Mouse (Mus musculus): ENCODE results near the gene Acbd4. TPM values are rescaled to one million over a fixed set of nuclear protein-coding genes. Genes with fewer than 3 reads are reported as not detected.

Acbd4 gene
- polyA plus RNA-seq, 1 experiment from 2014 or later, result 10.1 TPM

DNA sequence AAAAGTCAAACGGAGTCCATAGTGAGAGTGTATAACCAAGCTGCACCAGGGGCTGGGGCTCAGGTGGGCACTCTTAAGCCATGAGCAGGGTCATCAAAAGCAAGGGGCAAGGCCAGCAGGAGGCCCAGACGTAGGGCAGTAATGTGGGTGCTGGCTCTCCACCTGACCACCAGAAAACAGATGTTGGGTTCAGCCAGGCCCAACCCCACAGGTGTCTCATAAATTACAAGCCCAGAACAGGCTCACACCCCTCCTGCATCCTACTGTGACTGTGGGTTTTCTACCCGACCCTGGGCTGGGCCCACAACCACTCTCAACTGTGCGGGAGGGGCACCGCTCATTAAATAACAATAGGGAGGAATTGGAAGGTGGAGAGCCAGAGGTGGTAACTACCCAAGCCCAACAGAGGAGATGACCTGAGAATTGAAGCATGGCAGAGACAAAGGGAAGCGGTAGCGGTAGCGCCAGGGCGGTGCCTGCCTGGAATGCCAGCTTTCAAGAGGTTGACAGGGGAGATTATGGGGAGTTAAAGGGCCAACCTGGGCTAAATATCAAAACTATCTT is 6.3 kb upstream of the Acbd4 start:
- no peak for DNase-seq (ENCODE audit: low spot score)
- no peaks in the 10 kb centered on the region for H3K36me3 ChIP-seq (replicated peaks)
- WGBS, result 64% methylated on average over 9 of the region's 9 CpGs
- no peak overlapping the region for H3K4me3 ChIP-seq
- H3K9me3 ChIP-seq, result no peaks in the 10 kb centered on the region
- H3K27me3 ChIP-seq (replicated peaks; ENCODE audit: low read depth, poor library complexity, severe bottlenecking), result peaks cover 52% of the 10 kb centered on the region
- H3K4me1 ChIP-seq, result peaks cover 40% of the 10 kb centered on the region
- no peak overlapping the region for H3K27ac ChIP-seq (replicated peaks)

GRCm38 (mm10) chr11:103095801-103096200 is 5.7 kb upstream of the Acbd4 start:
- Histone ChIP-seq H3K4me3 (no peak overlapping the region), H3K27ac (replicated peaks) (no peak overlapping the region), H3K27me3 (replicated peaks; ENCODE audit: low read depth, poor library complexity, severe bottlenecking) (peaks cover 58% of the 10 kb centered on the region), H3K9me3 (no peaks in the 10 kb centered on the region), H3K36me3 (replicated peaks) (no peaks in the 10 kb centered on the region), H3K4me1 (peaks cover 40% of the 10 kb centered on the region)
- no peak for DNase-seq (ENCODE audit: low spot score)
- 88% methylated on average over 6 of the region's 6 CpGs for WGBS

DNA sequence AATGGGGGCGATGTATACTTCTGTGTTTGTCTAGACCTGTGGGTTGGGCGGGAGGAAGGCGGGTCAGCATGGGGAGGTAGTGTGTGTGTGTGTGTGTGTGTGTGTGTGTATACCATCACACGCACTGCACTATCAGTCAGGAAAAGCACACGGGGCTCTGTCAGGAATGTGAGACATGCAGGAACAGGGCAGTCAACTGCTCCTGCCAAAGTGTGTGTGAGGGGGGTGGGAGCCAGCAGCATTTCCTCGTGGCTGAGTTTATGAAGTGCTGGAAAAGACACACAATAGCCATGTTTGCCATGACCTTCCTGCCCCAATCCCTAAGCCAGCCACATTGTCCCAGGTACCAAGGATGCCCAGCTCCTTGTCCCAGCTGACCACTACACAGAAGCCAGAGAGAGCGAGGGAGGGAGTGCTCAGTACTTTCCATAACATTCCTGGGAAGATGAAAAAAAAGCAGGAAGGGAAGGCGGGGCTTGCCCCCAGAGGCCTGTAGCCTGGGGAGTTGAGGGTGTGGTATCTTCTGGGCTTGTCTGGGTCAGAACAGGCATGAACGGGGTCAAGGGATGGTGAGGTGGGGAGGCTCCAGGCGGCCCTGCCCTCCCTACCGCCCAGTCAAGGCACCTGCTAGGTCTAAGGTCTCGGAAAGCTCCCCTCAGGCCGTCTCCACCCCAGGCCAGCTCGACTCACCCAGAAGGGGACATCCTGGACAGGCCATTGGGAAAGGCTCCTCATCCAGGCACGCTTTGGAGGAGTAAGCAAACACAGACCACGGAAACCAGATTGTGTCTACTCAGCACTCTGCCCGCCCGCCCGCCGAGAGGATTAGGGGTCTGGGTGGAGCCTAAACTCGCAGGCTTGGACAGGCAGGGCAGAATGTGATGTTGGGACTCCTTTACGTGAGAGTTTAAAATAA is 4.2 kb upstream of the Acbd4 start:
- Histone ChIP-seq H3K9me3 (no peaks in the 10 kb centered on the region), H3K4me1 (peaks cover 54% of the 10 kb centered on the region), H3K27ac (replicated peaks) (peak overlapping the region; percentile 70), H3K4me3 (peak overlapping the region; percentile 34), H3K36me3 (replicated peaks) (no peaks in the 10 kb centered on the region), H3K27me3 (replicated peaks; ENCODE audit: low read depth, poor library complexity, severe bottlenecking) (peaks cover 73% of the 10 kb centered on the region)
- DNase-seq (ENCODE audit: low spot score), result peak; percentile 50
- 20% methylated on average over 22 of the region's 22 CpGs for WGBS

- 53% methylated on average over 11 of the region's 11 CpGs for WGBS
Observed at GRCm38 (mm10) chr11:103098531-103099190, 2.8 kb upstream of the Acbd4 start.

GRCm38 (mm10) chr11:103099352-103099940 is 2.0 kb upstream of the Acbd4 start:
- Histone ChIP-seq H3K36me3 (replicated peaks) (no peaks in the 10 kb centered on the region), H3K27ac (replicated peaks) (no peak overlapping the region), H3K4me1 (peaks cover 65% of the 10 kb centered on the region), H3K27me3 (replicated peaks; ENCODE audit: low read depth, poor library complexity, severe bottlenecking) (peaks cover 91% of the 10 kb centered on the region), H3K9me3 (no peaks in the 10 kb centered on the region), H3K4me3 (peak overlapping the region; percentile 23; the same call in 1 of the 2 replicates)
- WGBS, result 47% methylated on average over 12 of the region's 12 CpGs
- DNase-seq (ENCODE audit: low spot score), result no peak

More at GRCm38 (mm10) chr11:103098531-103099190, 2.8 kb upstream of the Acbd4 start:
- Histone ChIP-seq H3K36me3 (replicated peaks) (no peaks in the 10 kb centered on the region), H3K4me3 (0 out of 2 replicates have a peak overlapping the region, but pooled peaks have one; percentile 18), H3K4me1 (peaks cover 68% of the 10 kb centered on the region), H3K27me3 (replicated peaks; ENCODE audit: low read depth, poor library complexity, severe bottlenecking) (peaks cover 83% of the 10 kb centered on the region), H3K27ac (replicated peaks) (no peak overlapping the region), H3K9me3 (no peaks in the 10 kb centered on the region)
- no peak for DNase-seq (ENCODE audit: low spot score)

DNA sequence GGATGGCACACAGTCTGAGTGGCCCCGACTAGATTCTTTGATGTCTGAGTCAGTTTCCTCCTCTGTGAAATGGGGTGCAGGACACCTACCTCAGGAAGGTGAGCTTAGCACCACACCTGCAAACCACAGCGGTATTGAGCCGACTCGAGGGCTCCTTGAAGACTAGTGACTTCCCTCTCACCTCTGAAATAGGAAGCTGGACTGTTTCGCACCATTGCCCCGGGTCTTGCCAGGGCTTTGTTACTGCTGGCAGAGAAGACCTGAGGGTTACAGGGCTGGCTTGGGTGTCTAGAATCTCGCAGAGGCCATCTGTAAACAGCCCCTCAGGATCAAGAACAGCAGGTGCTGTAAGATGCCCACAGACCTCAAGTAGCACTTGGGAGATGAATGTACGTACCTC is 1.1 kb upstream of the Acbd4 start:
- Histone ChIP-seq H3K4me3 (no peak overlapping the region), H3K9me3 (no peaks in the 10 kb centered on the region), H3K36me3 (replicated peaks) (no peaks in the 10 kb centered on the region), H3K4me1 (peaks cover 69% of the 10 kb centered on the region), H3K27ac (replicated peaks) (no peak overlapping the region), H3K27me3 (replicated peaks; ENCODE audit: low read depth, poor library complexity, severe bottlenecking) (peaks cover 95% of the 10 kb centered on the region)
- no peak for DNase-seq (ENCODE audit: low spot score)
- 71% methylated on average over 8 of the region's 8 CpGs for WGBS

DNA sequence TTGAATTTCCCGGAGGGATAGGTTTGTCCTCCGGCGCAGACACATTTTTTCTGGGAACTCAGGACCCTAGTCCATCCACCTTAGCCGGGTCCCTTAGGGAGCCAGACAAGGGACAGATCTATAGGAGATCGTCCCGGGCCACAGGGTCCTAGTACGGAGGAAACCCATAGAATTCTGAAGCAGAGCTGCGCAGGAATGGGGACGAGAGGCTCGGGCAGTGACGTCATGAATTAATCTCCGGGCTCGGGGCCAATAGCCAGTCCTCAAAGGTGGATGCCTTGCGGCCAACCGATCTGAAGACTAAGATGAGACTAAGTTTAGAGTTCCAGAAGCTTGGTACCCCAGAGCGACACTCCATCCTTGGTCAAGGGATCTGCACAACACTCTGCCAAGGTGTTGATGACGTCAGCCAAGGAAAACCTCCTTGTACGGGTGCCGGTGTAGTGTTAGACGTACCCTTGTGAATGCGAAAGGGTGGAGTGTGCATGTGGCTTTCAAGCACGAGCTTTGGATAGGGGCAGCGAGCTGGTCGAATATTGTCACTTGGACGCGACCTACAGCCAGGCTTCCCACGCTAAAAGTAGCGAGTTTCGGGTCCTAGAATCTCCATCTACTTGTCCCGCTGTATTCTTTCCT is 502 bp downstream of the Acbd4 start:
- H3K27me3 ChIP-seq (replicated peaks; ENCODE audit: low read depth, poor library complexity, severe bottlenecking), result peaks cover 85% of the 10 kb centered on the region
- H3K27ac ChIP-seq (replicated peaks), result peak overlapping the region; percentile 69; the same call in 1 of the 2 replicates
- no peaks in the 10 kb centered on the region for H3K9me3 ChIP-seq
- H3K36me3 ChIP-seq (replicated peaks), result no peaks in the 10 kb centered on the region
- peaks cover 74% of the 10 kb centered on the region for H3K4me1 ChIP-seq
- peak overlapping the region; percentile 67 for H3K4me3 ChIP-seq
- DNase-seq (ENCODE audit: low spot score), result peak; percentile 57
- 4% methylated on average over 30 of the region's 30 CpGs for WGBS

DNA sequence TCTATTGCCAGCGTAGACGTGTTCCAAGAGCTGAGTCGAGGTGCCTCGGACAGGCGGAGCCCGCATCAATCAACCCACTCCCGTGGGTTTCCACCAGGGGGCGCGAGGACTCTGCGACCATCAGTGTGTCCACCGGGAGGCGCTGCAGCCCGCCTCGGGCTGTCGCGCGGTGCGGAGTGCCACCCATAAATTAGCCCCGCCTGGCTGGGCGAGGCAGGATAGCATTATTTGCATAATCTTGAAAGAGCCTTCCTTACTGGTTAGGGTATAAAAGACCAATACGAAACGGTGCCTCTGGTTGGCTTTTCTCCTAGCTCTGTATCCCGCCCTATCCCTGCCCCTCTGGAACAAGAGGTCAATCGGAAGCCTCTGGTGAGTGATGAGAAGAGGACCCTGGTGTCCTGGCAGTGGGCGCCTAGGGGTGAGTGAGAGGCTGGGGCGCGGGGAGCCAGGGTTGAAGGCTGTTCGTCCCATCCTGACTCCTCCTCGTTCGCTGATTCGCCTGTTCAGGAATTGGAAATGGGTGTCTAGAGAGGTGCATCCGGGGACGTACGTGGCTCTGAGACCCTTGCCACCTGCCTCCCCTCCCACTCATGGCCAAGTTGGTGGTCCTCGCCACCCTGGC is 1.4 kb downstream of the Acbd4 start:
- peaks cover 66% of the 10 kb centered on the region for H3K4me1 ChIP-seq
- WGBS, result under 1% methylated on average over 35 of the region's 35 CpGs
- H3K36me3 ChIP-seq (replicated peaks), result no peaks in the 10 kb centered on the region
- H3K27ac ChIP-seq (replicated peaks), result peak overlapping the region; percentile 11
- no peaks in the 10 kb centered on the region for H3K9me3 ChIP-seq
- H3K27me3 ChIP-seq (replicated peaks; ENCODE audit: low read depth, poor library complexity, severe bottlenecking), result peaks cover 77% of the 10 kb centered on the region
- H3K4me3 ChIP-seq, result peak overlapping the region; percentile 67
- peak; percentile 97 for DNase-seq (ENCODE audit: low spot score)

- no peak for DNase-seq (ENCODE audit: low spot score)
- 53% methylated on average over 8 of the region's 8 CpGs for WGBS
- peaks cover 69% of the 10 kb centered on the region for H3K27me3 ChIP-seq (replicated peaks; ENCODE audit: low read depth, poor library complexity, severe bottlenecking)
- H3K36me3 ChIP-seq (replicated peaks), result no peaks in the 10 kb centered on the region
- no peaks in the 10 kb centered on the region for H3K9me3 ChIP-seq
- peak overlapping the region; percentile 67 for H3K4me3 ChIP-seq
- peaks cover 62% of the 10 kb centered on the region for H3K4me1 ChIP-seq
- H3K27ac ChIP-seq (replicated peaks), result no peak overlapping the region
Observed at GRCm38 (mm10) chr11:103103621-103104020, 2.1 kb downstream of the Acbd4 start.

GRCm38 (mm10) chr11:103104469-103104868 is 3.0 kb downstream of the Acbd4 start:
- Histone ChIP-seq H3K9me3 (no peaks in the 10 kb centered on the region), H3K4me1 (peaks cover 54% of the 10 kb centered on the region), H3K27ac (replicated peaks) (no peak overlapping the region), H3K27me3 (replicated peaks; ENCODE audit: low read depth, poor library complexity, severe bottlenecking) (peaks cover 60% of the 10 kb centered on the region), H3K36me3 (replicated peaks) (no peaks in the 10 kb centered on the region), H3K4me3 (peak overlapping the region; percentile 8; the same call in 1 of the 2 replicates)
- DNase-seq (ENCODE audit: low spot score), result no peak
- 79% methylated on average over 7 of the region's 7 CpGs for WGBS

DNA sequence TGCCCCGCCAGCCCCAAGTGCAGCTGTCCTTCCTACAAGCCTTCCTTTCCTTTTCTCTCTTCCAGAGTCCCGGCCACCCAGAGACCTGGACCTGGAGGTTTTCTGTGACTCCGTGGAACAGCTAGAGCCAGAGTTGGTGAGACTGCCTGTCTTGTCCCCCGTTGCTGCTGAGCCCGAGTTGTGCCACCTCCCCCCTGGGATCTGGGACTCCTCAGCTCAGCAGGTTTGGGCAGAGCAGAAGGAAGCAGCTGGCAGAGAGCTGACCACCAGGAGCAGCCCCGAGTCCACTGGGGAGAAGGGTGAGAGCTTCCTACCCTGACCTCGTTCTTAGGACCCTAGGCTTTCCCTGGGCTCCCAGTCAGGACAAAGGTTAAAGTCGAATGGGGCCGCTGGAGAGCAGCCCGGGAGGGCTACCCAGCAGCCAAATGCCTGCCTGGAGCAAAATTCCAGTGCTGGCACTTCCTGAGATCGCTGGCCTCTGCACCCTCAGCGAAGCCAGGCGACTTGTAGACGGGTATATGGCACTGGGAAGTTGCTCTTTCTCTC is 3.8 kb downstream of the Acbd4 start:
- H3K4me1 ChIP-seq, result peaks cover 46% of the 10 kb centered on the region
- no peaks in the 10 kb centered on the region for H3K9me3 ChIP-seq
- H3K27ac ChIP-seq (replicated peaks), result no peak overlapping the region
- no peak for DNase-seq (ENCODE audit: low spot score)
- peak overlapping the region; percentile 8; the same call in 1 of the 2 replicates for H3K4me3 ChIP-seq
- peaks cover 54% of the 10 kb centered on the region for H3K27me3 ChIP-seq (replicated peaks; ENCODE audit: low read depth, poor library complexity, severe bottlenecking)
- no peaks in the 10 kb centered on the region for H3K36me3 ChIP-seq (replicated peaks)
- WGBS, result 41% methylated on average over 14 of the region's 14 CpGs

Data from embryonic facial prominence, embryonic 10.5 days (tissue).